Mouse (Mus musculus): ENCODE measurements at regions not wholly inside any gene's neighbourhood (a gene's known extent, or its start where the extent isn't known, plus 50 kb on each side); places are given as distances from the start of the nearest gene placed in this dataset.

- ATAC-seq (ENCODE audit: poor library complexity, severe bottlenecking): peak; percentile 64; the same call in 1 of the 2 replicates
These were observed 73.9 kb upstream of the Itm2a start for GRCm38 (mm10) chrX:107477066-107477465.

DNA sequence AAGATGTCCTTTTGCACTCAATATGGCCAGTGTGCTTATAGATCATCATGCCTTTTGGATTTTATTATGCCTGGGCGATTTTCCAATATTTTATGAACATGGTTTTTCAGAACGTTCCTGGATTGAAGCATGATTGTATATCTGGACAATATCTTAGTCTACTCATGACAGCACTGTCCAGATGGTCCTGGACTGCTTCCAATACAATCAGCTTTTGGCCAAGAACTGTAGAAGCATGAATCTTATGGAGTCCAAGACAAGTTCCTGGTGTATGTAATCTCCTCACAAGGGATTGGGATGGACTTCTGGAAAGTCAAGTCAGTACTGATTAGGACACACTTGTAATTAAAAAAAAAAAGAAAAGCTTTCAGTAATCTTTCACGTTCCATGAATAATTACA, 66.1 kb upstream of the Itm2a start:
- no peak for ATAC-seq (ENCODE audit: poor library complexity, severe bottlenecking)
